Mouse (Mus musculus) cerebellum, adult 2 months (tissue): ENCODE results near the gene Asap2.

Experiments used
- CTCF ChIP-seq: fragments of 200-500 bp; IDR thresholded peaks from 2 replicates; pipeline ENCODE4 v1.5.1; 2011; ENCODE audit warnings: low read depth, mild to moderate bottlenecking, control low read depth, low read length, moderate library complexity, borderline replicate concordance; ENCODE audit not compliant: insufficient read depth
- POLR2A ChIP-seq: fragments of 200-500 bp; IDR thresholded peaks from 2 replicates; pipeline ENCODE4 v1.6.1; 2011; ENCODE audit warnings: low read length, control low read depth, borderline replicate concordance; ENCODE audit not compliant: insufficient read depth

DNA sequence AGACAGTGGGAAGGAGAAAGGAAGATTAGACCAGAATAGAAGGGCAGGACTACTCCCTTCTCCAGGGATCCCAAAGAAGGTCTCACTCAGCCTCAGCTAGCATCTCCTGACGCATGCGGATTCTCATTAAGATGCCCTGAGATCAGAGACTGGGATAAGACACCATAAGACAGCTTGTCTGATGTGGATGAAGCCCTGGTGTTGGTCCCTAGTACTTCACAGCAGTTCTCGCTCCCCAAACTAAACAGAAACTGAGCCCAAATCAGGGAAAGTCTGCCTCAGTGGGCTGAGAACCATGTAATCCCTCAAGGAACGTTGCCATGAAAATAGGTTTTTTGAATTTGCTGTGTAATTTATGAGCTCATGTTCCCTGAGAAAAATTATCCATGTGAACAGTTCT is 136.3 kb downstream of the Asap2 start:
- TF ChIP-seq CTCF (no peak), POLR2A (no peak)
